Mouse (Mus musculus) adrenal gland, adult (tissue): ENCODE measurements around the gene Cldn10.
"Not testable (repeated sequence)": the region's sequence is repeated elsewhere in the genome, so short reads cannot be mapped to it uniquely, and the experiment has no call there.

Experiments
- DNase-seq, 2 experiments: peaks; one replicate each; pipeline ENCODE4 v3.0.0; 2022 to 2023; ENCODE audit warnings: low spot score in 1 of 2; ENCODE audit not compliant: inconsistent age in 2 of 2

Cldn10 gene

GRCm38 (mm10) chr14:118781601-118782000 is 6.1 kb upstream of the Cldn10 start:
- DNase-seq: no peak

- no peak for DNase-seq
Observed at GRCm38 (mm10) chr14:118782241-118782640, 5.5 kb upstream of the Cldn10 start.

GRCm38 (mm10) chr14:118783326-118783935 is 4.3 kb upstream of the Cldn10 start:
- DNase-seq: peak; percentile 64 to 82

GRCm38 (mm10) chr14:118790217-118790616 is 2.5 kb downstream of the Cldn10 start:
- no peak for DNase-seq

- no peak for DNase-seq
Observed at GRCm38 (mm10) chr14:118792957-118793356, 5.2 kb downstream of the Cldn10 start.

- no peak for DNase-seq
Observed at GRCm38 (mm10) chr14:118793416-118793815, 5.7 kb downstream of the Cldn10 start.

GRCm38 (mm10) chr14:118794196-118794595 is 6.5 kb downstream of the Cldn10 start:
- no peak for DNase-seq

- DNase-seq: no peak
Observed at GRCm38 (mm10) chr14:118794893-118795292, 7.2 kb downstream of the Cldn10 start.

GRCm38 (mm10) chr14:118795915-118796693 is 8.4 kb downstream of the Cldn10 start:
- DNase-seq: no peak

- DNase-seq: no peak
Observed at GRCm38 (mm10) chr14:118796694-118797058, 9.0 kb downstream of the Cldn10 start.

- no peak for DNase-seq
Observed at GRCm38 (mm10) chr14:118797270-118797669, 9.6 kb downstream of the Cldn10 start.

GRCm38 (mm10) chr14:118799918-118800317 is 12.2 kb downstream of the Cldn10 start:
- no peak for DNase-seq

GRCm38 (mm10) chr14:118803936-118804335 is 16.2 kb downstream of the Cldn10 start:
- no peak for DNase-seq

- no peak for DNase-seq
Observed at GRCm38 (mm10) chr14:118804351-118804750, 16.6 kb downstream of the Cldn10 start.

GRCm38 (mm10) chr14:118807653-118808052 is 19.9 kb downstream of the Cldn10 start:
- no peak for DNase-seq

GRCm38 (mm10) chr14:118808183-118808582 is 20.5 kb downstream of the Cldn10 start:
- DNase-seq: not testable (repeated sequence)

GRCm38 (mm10) chr14:118809686-118810085 is 22.0 kb downstream of the Cldn10 start:
- DNase-seq: peak; percentile 42 to 77

- not testable (repeated sequence) for DNase-seq
Observed at GRCm38 (mm10) chr14:118811256-118811655, 23.5 kb downstream of the Cldn10 start.

- no peak for DNase-seq
Observed at GRCm38 (mm10) chr14:118813111-118813510, 25.4 kb downstream of the Cldn10 start.

- peak; percentile 17 to 81 for DNase-seq
Observed at GRCm38 (mm10) chr14:118816503-118816902, 28.8 kb downstream of the Cldn10 start.

GRCm38 (mm10) chr14:118820111-118820510 is 32.4 kb downstream of the Cldn10 start:
- DNase-seq: peak; percentile 28 to 84

GRCm38 (mm10) chr14:118822816-118823215 is 35.1 kb downstream of the Cldn10 start:
- DNase-seq: no peak
